Mouse (Mus musculus) adrenal gland, adult 2 months (tissue): Measurements from ENCODE around the gene Cts7. TPM values are rescaled to one million over a fixed set of nuclear protein-coding genes. Genes with fewer than 3 reads are reported as not detected.

ENCODE experiments used
- DNase-seq: peaks from one replicate; pipeline ENCODE4 v3.0.0; 2021
- long read RNA-seq: library from polyadenylated mRNA; stranded (forward); transcript quantifications from one replicate; pipeline ENCODE4 v2.0.0, GENCODE M21; 2021
- microRNA-seq, 2 experiments: library from miRNA; unstranded; fragments of <30 nt; microRNA quantifications; one replicate each; pipeline ENCODE4 v1.2.0; 2021
- polyA plus RNA-seq: library from polyadenylated mRNA; depleted of rRNA; stranded (reverse); fragments of >200 nt; gene quantifications from 2 replicates; pipeline ENCODE4 v1.2.3, GENCODE M21; 2012; rRNA removed
- total RNA-seq, 2 experiments: library from RNA; stranded (reverse); gene quantifications; 2 replicates each; pipeline ENCODE4 v1.2.3; 2021

Cts7 gene
- total RNA-seq (not detected), polyA plus RNA-seq (not detected in 2 replicates)
- long read RNA-seq = 0 reads

DNA sequence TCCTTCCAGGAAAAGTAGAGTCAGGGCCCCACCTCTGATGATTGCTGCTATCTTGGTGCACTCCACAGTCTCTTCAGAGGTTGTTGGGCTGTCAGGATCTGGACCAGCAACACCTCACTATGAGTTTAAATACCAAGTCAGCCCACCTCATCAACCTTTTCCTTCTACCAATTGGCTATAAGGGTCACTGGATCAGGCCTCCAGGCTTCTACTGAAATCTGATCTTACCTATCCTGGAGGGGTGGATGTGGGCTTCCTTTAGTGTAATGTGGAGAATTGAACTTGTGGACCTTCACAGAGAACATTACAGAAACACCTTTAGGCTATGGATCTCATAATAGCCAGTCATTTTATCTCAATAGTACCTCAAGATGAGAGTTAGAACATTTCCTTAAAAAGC lies at the start of gene Cts7:
TSS of gene Cts7 (minus strand) at position 101 of the 400 bp plus-strand sequence.
- no peak for DNase-seq

Small RNA genes within 50 kb of the gene (microRNA-seq; reads per million reads assigned to microRNA genes)
- gene Gm27704 = 0 reads per million in 2 experiments

Other genes with a start within 250 kb of the Cts7 start
- not detected for gene Ctsr, start 193.9 kb downstream of the Cts7 start, total RNA-seq
- not detected in 2 replicates for gene Ctsr, start 193.9 kb downstream of the Cts7 start, polyA plus RNA-seq
- not detected for gene Cts6, start 154.8 kb downstream of the Cts7 start, total RNA-seq
- gene Cts6, start 154.8 kb downstream of the Cts7 start, polyA plus RNA-seq = not detected in 2 replicates
- not detected for gene Cts8, start 102.8 kb downstream of the Cts7 start, total RNA-seq
- gene Cts8, start 102.8 kb downstream of the Cts7 start, polyA plus RNA-seq = not detected in 2 replicates
- gene Gm49398, start 69.4 kb downstream of the Cts7 start, total RNA-seq = not detected
- gene Gm49398, start 69.4 kb downstream of the Cts7 start, polyA plus RNA-seq = not detected in 2 replicates
- not detected for gene Ctsm, start 183.6 kb upstream of the Cts7 start, total RNA-seq
- gene Ctsm, start 183.6 kb upstream of the Cts7 start, polyA plus RNA-seq = not detected in 2 replicates
- not detected for gene Gm49352, start 210.0 kb upstream of the Cts7 start, total RNA-seq
- gene Gm49352, start 210.0 kb upstream of the Cts7 start, polyA plus RNA-seq = not detected in 2 replicates
- gene Cts3, start 211.9 kb upstream of the Cts7 start, total RNA-seq = not detected
- not detected in 2 replicates for gene Cts3, start 211.9 kb upstream of the Cts7 start, polyA plus RNA-seq